Mouse (Mus musculus) stomach, postnatal 0 days (tissue): ENCODE measurements around the gene Snn.

Experiments
- CTCF ChIP-seq: IDR thresholded peaks from 2 replicates; pipeline ENCODE4 v1.5.1; 2016; ENCODE audit warnings: antibody characterized with exemption, low read depth, mild to moderate bottlenecking, moderate library complexity
- EP300 ChIP-seq: optimal IDR thresholded peaks from 2 replicates; pipeline ENCODE3; 2016; ENCODE audit warnings: antibody characterized with exemption

GRCm38 (mm10) chr16:11055916-11056315, 4.8 kb upstream of the Snn start:
- TF ChIP-seq EP300 (no peak), CTCF (no peak)
